Mouse (Mus musculus) C2C12 (cell line): ENCODE data around the gene Rif1.

Source experiments
- CEBPB ChIP-seq: IDR thresholded peaks from one replicate; pipeline ENCODE4 v1.6.1; 2011; ENCODE audit warnings: low read depth, mild to moderate bottlenecking, control low read depth, moderate library complexity
- CTCF ChIP-seq: IDR thresholded peaks from one replicate; pipeline ENCODE4 v1.5.1; 2011; ENCODE audit not compliant: control insufficient read depth, insufficient read depth, insufficient read length
- MAX ChIP-seq: IDR thresholded peaks from one replicate; pipeline ENCODE4 v1.6.1; 2011; ENCODE audit warnings: mild to moderate bottlenecking, control low read depth
- MYOD1 ChIP-seq: IDR thresholded peaks from one replicate; pipeline ENCODE4 v1.6.1; 2011; ENCODE audit warnings: low read depth; ENCODE audit not compliant: control insufficient read depth, insufficient read length
- MYOG ChIP-seq: IDR thresholded peaks from one replicate; pipeline ENCODE4 v1.6.1; 2011; ENCODE audit not compliant: control insufficient read depth, insufficient read length; ENCODE audit errors: extremely low read depth
- USF1 ChIP-seq: IDR thresholded peaks from one replicate; pipeline ENCODE4 v1.6.1; 2011; ENCODE audit warnings: low read depth, mild to moderate bottlenecking, control low read depth, moderate library complexity

DNA sequence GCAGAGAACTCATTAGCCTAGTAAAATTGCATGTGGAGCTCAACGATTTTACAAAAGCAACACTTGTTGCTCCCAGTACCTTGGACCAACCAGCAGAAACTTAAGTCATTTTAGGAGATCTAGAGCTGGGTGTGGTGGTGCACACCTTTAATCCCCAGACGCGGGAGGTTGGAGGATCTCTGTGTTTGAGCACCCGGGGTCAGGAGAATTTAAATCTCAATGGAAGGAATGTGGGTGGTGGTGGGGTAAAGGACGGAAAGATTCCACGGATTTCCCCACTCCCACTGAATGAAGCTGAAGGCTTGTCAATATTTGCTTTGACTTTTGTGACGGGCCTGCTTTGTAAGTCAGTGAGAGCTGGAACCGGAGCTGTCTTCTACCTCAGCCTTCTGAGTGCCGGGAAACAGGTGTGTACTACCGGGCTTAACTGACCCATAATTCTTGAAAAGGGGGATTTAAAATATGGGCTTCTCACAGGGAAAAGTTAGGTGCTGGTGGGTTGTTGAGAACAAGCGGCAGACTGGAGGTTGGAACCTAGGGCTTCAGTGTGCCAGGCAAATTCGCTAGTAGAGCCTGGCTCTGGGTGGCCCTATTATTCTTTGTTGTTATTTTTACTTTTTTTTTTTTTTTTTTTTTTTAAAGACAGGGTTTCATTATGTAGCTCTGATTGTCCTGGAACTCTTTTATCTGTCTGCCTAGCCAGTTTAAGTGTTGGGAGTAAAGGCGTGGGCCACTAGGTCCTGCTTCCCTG lies 1.2 kb upstream of the Rif1 start:
- TF ChIP-seq CTCF (no peak), CEBPB (no peak), USF1 (no peak), MYOG (no peak), MAX (no peak), MYOD1 (no peak)
